Mouse (Mus musculus) left cerebral cortex, postnatal 25 days (tissue): Measurements from ENCODE around the gene Pde4dip. TPM values are rescaled to one million over a fixed set of nuclear protein-coding genes. Genes with fewer than 3 reads are reported as not detected.
A peak's percentile ranks its signal among the peaks of the same experiment; 100 is the strongest.

Experiments
- DNase-seq, 2 experiments: peaks; one replicate each; pipeline ENCODE4 v3.0.0; 2022; ENCODE audit warnings: low spot score in 2 of 2, mixed read lengths in 1 of 2
- intact Hi-C: fragments of 180-260 bp; cut with DNase I; formaldehyde crosslinking; loops from one replicate; pipeline ENCODE4 v1.15.1; 2025
- total RNA-seq, 2 experiments: library from RNA; stranded (reverse); gene quantifications; 2 replicates each; pipeline ENCODE4 v1.2.3; 2021

Pde4dip gene
- total RNA-seq, 2 experiments from 2014 or later = 246 to 251 TPM

- peak in 1 of 2 experiments; percentile 69 for DNase-seq
- intact Hi-C loops = no loop called here
Observed at GRCm38 (mm10) chr3:97909737-97910136, 21.2 kb upstream of the Pde4dip start.

- no peak for DNase-seq
- intact Hi-C loops = no loop called here
Observed at GRCm38 (mm10) chr3:97901586-97901985, 13.1 kb upstream of the Pde4dip start.

- peak; percentile 89 to 93 for DNase-seq
- intact Hi-C loops = no loop called here
Observed at GRCm38 (mm10) chr3:97900516-97901490, 12.3 kb upstream of the Pde4dip start, which contains the start of gene Sec22b. Gene Sec22b (plus strand): TSS chr3:97901190.

GRCm38 (mm10) chr3:97898381-97898780 is 9.9 kb upstream of the Pde4dip start:
- DNase-seq = no peak
- intact Hi-C loops = no loop called here

GRCm38 (mm10) chr3:97894695-97895094 is 6.2 kb upstream of the Pde4dip start:
- intact Hi-C loops = no loop called here
- DNase-seq = no peak

- DNase-seq = no peak
- intact Hi-C loops = no loop called here
Observed at GRCm38 (mm10) chr3:97890205-97890604, 1.7 kb upstream of the Pde4dip start.

- no peak for DNase-seq
- intact Hi-C loops = loop anchor here (5.0 kb wide), 1 partner anchor 120 kb away; no protein-coding TSS in a partner anchor
Observed at GRCm38 (mm10) chr3:97887785-97888167, 731 bp downstream of the Pde4dip start.

- peak; percentile 55 to 78 for DNase-seq
- intact Hi-C loops = loop anchor here (2.0 kb wide), 1 partner anchor 195 kb away; no protein-coding TSS in a partner anchor
Observed at GRCm38 (mm10) chr3:97881576-97881975, 6.9 kb downstream of the Pde4dip start.

GRCm38 (mm10) chr3:97879222-97879621 is 9.3 kb downstream of the Pde4dip start:
- intact Hi-C loops = loop anchor here (2.0 to 5.0 kb wide), 2 partner anchors 37 to 198 kb away; no protein-coding TSS in a partner anchor
- DNase-seq = peak; percentile 62 to 71

- no peak for DNase-seq
- intact Hi-C loops = loop anchor here (5.0 kb wide), 1 partner anchor 34 kb away; no protein-coding TSS in a partner anchor
Observed at GRCm38 (mm10) chr3:97876259-97876658, 12.2 kb downstream of the Pde4dip start.

- DNase-seq = no peak
- intact Hi-C loops = loop anchor here (5.0 kb wide), 1 partner anchor 32 kb away; no protein-coding TSS in a partner anchor
Observed at GRCm38 (mm10) chr3:97874777-97875176, 13.7 kb downstream of the Pde4dip start.

- no peak for DNase-seq
- intact Hi-C loops = loop anchor here (5.0 kb wide), 1 partner anchor 102 kb away; no protein-coding TSS in a partner anchor
Observed at GRCm38 (mm10) chr3:97869730-97870129, 18.8 kb downstream of the Pde4dip start.

GRCm38 (mm10) chr3:97868733-97869132 is 19.8 kb downstream of the Pde4dip start:
- intact Hi-C loops = loop anchor here (5.0 kb wide), 1 partner anchor 101 kb away; no protein-coding TSS in a partner anchor
- no peak for DNase-seq

GRCm38 (mm10) chr3:97868024-97868689 is 20.4 kb downstream of the Pde4dip start:
- peak; percentile 82 to 87 for DNase-seq
- intact Hi-C loops = loop anchor here (5.0 kb wide), 1 partner anchor 101 kb away; no protein-coding TSS in a partner anchor

GRCm38 (mm10) chr3:97867221-97868023 is 21.1 kb downstream of the Pde4dip start:
- intact Hi-C loops = loop anchor here (5.0 kb wide), 1 partner anchor 100 kb away; no protein-coding TSS in a partner anchor
- DNase-seq = peak in 1 of 2 experiments; percentile 83

GRCm38 (mm10) chr3:97866696-97867095 is 21.8 kb downstream of the Pde4dip start:
- no peak for DNase-seq
- intact Hi-C loops = loop anchor here (5.0 kb wide), 1 partner anchor 99 kb away; no protein-coding TSS in a partner anchor

- peak in 1 of 2 experiments; percentile 57 for DNase-seq
- intact Hi-C loops = no loop called here
Observed at GRCm38 (mm10) chr3:97860820-97861451, 27.6 kb downstream of the Pde4dip start.

- peak in 1 of 2 experiments; percentile 92 for DNase-seq
- intact Hi-C loops = no loop called here
Observed at GRCm38 (mm10) chr3:97859400-97859799, 29.1 kb downstream of the Pde4dip start.
